Mouse (Mus musculus) erythroid progenitor cell, adult 5-6 weeks (primary cell): ENCODE measurements at regions not wholly inside any gene's neighbourhood (a gene's known extent, or its start where the extent isn't known, plus 50 kb on each side); places are given as distances from the start of the nearest gene placed in this dataset.

Experiments used
- ATAC-seq: replicated peaks from 2 replicates; pipeline ENCODE4 v1.8.0; 2016; ENCODE audit warnings: moderate number of reproducible peaks, mild to moderate bottlenecking, moderate TSS enrichment, inconsistent platforms; ENCODE audit not compliant: poor library complexity, low FRiP score, severe bottlenecking

- no peak for ATAC-seq
Measured at GRCm38 (mm10) chr6:11647651-11648050, 259.6 kb downstream of the Ndufa4 start.

GRCm38 (mm10) chr6:11613331-11613730 is 294.0 kb downstream of the Ndufa4 start:
- ATAC-seq = no peak

GRCm38 (mm10) chr6:11608214-11608613 is 299.1 kb downstream of the Ndufa4 start:
- no peak for ATAC-seq

- no peak for ATAC-seq
Measured at GRCm38 (mm10) chr6:11607696-11608095, 299.6 kb downstream of the Ndufa4 start.

GRCm38 (mm10) chr6:11606055-11606454 is 301.2 kb downstream of the Ndufa4 start:
- ATAC-seq = no peak

GRCm38 (mm10) chr6:11605526-11605925 is 301.8 kb downstream of the Ndufa4 start:
- no peak for ATAC-seq

- no peak for ATAC-seq
Measured at GRCm38 (mm10) chr6:11594936-11595335, 312.4 kb downstream of the Ndufa4 start.

- ATAC-seq = peak; percentile 55
Measured at GRCm38 (mm10) chr6:11593583-11594271, 313.6 kb downstream of the Ndufa4 start.

GRCm38 (mm10) chr6:11576091-11576490 is 331.2 kb downstream of the Ndufa4 start:
- ATAC-seq = no peak

GRCm38 (mm10) chr6:11565246-11565645 is 342.1 kb downstream of the Ndufa4 start:
- no peak for ATAC-seq

- ATAC-seq = no peak
Measured at GRCm38 (mm10) chr6:11550473-11550872, 356.8 kb downstream of the Ndufa4 start.

- no peak for ATAC-seq
Measured at GRCm38 (mm10) chr6:11547318-11547717, 360.0 kb downstream of the Ndufa4 start.

- no peak for ATAC-seq
Measured at GRCm38 (mm10) chr6:11534930-11535880, 372.1 kb downstream of the Ndufa4 start.

GRCm38 (mm10) chr6:11503136-11503535 is 404.2 kb downstream of the Ndufa4 start:
- no peak for ATAC-seq

- no peak for ATAC-seq
Measured at GRCm38 (mm10) chr6:11494427-11494826, 412.9 kb downstream of the Ndufa4 start.

- no peak for ATAC-seq
Measured at GRCm38 (mm10) chr6:11476950-11477349, 430.3 kb downstream of the Ndufa4 start.
